Mouse (Mus musculus) layer of hippocampus, postnatal 10 days (tissue): ENCODE measurements at regions not wholly inside any gene's neighbourhood (a gene's known extent, or its start where the extent isn't known, plus 50 kb on each side); places are given as distances from the start of the nearest gene placed in this dataset.

Experiments used
- DNase-seq, 2 experiments: peaks; one replicate each; pipeline ENCODE4 v3.0.0; 2021; ENCODE audit warnings: low spot score in 2 of 2

DNA sequence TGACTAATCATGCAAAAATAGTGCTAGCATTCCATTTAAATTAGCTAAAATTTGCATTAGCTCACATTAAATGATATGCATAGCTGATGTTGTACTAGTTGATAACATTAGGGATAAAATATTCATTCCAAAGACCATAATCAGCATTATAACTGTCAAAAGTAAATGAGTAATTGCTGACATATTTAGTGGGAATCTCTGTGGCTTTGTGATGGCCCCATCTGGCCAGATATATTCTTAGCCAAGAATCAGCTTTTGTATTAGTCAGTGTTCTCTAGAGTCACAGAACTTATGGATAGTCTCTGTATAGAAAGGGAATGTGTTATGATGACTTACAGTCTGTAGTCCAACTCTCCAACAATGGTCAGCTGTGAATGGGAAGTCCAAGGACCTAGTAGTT lies 171.2 kb downstream of the Gria2 start:
- no peak for DNase-seq

GRCm38 (mm10) chr3:80610414-80610813 lies 192.2 kb downstream of the Gria2 start:
- no peak for DNase-seq

DNA sequence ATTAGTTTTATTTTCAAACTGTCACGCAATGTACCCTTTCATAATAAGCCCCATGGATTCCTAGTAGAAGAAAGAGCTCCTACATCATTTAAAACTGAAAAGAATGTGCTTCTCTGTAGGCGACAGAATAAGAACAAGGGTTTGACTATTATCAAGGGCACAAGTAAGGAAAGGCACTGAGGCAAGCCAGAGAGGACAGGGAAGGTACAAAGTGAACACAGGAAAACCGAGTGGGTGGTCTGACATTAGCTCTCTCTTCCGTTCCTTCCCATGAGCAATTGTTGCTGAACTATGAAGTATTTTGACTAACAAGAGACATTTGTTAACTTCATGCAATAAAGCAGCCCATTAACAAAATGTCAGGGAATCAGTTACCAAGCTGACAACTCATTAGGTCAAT lies 194.2 kb downstream of the Gria2 start:
- peak in 1 of 2 experiments; percentile 15 for DNase-seq

DNA sequence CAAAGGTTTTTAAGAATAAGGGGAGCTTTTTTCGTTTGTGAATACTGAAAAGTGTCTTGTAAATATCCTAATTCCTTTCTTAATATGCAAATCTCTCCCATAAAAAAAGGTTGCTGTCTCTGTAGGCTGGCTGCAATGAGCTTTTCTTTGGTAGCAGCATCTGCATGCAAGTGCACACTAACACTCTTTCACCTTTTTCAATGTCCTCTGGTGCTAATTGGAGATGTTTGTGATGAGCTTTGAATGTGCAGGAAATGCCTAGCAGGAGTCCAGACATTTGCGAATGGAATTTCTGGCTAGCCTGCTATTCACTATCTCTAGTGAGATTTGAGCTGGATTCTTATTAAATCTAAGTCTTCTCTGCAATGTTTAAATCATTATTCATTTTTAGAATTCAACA lies 194.8 kb downstream of the Gria2 start:
- peak in 1 of 2 experiments; percentile 17 for DNase-seq

DNA sequence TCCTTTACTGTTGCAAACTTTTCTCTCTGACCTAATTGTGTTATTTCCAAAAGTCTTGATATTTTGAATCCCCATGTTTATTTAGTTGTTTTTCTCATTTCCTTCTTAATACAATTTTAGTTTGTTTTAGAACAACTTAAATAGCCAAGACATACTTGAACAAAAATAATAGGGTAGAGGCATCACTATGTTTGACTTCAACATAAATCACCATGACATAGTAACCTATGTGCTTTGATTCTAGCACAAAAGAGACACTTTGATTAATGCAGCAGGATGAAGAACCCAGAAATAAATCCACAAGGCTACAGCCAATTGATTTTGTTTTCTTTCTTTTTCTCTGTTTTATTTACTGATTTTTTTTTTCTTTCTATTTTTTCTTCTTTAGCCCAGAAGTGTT lies 205.1 kb downstream of the Gria2 start:
- no peak for DNase-seq

DNA sequence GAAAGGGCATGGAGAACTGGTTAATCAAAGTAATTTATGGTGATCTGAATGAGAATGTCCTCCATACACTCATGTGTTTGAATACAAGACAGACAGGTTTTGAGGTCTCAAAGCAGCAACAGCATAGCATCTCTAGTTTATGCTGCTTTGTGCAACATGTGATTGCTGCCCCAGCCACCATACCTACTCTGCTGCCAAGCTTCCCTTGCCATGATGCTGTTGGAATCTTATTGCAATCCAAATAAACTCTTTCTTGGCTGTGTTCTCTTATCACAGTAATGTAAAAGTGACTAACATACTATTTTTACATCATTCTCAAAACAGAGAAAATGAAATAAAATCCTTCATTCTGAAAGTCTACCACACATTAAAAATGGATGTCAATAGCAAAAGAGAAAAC lies 235.1 kb downstream of the Gria2 start:
- DNase-seq, result no peak

DNA sequence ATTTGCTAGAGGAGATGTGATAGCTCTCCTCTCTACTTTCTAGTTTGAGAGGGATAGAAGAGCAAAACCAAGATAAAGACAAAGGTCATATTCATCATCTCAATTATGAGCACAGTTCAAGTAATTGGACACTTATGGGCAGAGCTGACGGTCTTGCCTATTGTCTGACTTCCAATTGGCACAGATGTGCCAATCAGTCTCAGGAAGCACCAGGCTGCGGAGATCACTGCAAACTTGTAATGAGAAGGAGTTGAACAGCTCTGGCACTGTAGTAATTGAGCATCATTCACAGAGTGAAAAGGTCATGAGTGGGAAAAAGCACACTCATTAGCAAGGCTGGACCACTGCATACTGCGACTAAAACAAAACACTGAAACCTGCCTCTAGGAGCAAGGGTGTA lies 236.4 kb downstream of the Gria2 start:
- no peak for DNase-seq

GRCm38 (mm10) chr3:80546151-80546695 lies 256.4 kb downstream of the Gria2 start:
- DNase-seq, result no peak

DNA sequence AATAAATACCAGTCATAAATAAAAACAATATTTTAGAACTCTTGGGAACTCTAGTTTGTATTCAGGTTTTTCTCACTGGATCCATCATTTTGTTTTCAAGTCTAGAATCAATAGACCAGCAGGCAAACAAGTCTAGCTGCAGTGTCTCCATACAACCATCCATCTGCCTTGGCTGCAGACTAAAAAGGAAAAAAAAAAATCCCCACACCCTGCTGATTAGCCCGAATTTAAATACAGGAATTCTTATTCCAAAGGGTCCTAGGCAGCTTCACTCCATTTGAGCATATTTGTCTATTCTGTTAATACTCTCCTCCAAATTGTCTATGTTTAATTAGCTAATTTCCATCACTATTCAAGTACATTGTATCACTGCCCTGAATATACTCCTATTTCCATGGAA lies 258.9 kb downstream of the Gria2 start:
- DNase-seq, result no peak

GRCm38 (mm10) chr3:80541382-80541781 lies 261.3 kb downstream of the Gria2 start:
- DNase-seq, result peak; percentile 26 to 37

DNA sequence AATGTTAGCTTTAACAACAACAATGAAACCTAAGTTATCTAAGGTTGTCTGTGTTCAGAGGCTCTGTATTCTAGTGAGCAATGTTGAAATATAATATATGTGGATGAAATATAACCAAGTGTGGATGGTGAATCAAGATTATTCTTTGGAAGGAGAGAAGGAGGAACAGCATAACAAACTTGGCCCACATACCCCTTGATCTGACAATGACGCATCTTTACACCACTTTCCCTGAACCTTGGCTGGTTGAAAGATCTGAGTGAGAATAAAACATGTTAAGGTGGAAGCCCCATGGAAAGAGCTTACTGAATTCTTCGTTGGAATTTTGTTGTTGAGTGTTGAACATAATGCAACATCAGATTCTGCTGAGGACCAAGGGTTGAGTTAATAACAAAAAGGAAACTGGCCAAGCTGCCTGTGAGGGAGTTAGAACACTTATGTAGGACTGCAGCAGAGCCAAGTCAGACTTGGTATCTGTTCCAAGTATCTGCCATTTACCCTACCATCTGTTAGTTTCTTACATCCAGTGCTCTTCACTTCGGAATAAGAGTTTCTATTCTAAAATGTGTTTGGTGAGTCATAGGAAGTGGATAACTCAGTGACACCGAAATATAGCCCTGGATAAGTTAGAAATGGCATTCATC lies 268.8 kb downstream of the Gria2 start:
- DNase-seq, result no peak

DNA sequence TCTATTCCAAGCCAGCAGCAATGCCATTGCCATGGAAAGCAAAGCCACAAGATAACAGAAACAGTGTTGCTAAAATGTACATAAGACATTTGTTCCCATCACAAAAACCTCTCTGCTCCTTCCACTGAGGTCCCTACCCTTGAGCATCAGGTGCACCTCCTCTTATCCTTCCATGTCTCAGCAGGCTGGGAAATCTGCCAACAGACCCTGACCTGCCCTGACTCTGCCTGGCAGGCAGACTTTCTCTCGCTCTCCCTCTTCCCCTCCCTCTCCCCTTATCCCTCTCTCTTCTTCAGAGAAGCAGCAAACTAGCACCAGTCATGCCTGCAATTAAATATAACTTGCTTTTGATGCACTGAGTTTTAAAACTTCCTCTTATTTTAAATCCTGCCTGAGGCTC lies 288.6 kb downstream of the Gria2 start:
- no peak for DNase-seq

DNA sequence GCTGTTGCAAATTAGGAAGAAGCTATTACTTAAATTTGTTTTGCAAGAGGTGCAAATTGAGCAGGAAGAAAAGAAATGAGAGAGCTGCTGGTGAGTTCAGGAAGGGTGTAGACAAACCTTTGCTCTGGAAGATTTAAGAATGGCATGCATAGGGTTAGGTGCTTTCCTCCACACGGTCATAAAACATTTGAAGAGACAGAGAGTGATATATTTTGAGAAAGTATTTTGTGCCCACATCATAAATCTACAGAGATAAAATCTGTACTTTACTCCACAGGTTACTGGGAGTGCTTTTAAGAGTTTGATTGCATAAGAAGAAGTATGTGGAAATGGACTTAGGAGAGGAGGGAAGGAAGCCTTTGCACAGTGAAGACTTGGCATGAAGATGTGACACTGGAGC lies 293.4 kb downstream of the Gria2 start:
- no peak for DNase-seq

DNA sequence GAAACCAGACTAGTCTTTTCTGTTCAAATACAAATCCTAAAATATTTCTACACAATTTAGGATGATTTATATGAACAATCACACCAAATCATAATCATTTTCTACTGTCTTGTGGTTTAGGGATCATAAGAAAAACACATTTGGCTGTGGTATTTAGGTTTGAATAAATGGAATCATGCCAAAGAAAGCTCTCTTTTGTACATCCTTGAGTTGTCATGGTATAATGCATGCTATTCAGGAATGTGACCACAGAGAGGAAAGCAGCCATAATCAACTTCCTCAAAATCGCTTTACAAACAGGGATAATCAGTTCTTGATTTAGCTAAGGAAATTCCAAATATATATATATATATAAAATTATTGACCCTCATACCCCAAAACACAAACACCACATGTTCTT lies 295.9 kb downstream of the Gria2 start:
- no peak for DNase-seq

GRCm38 (mm10) chr3:80501117-80501516 lies 301.5 kb downstream of the Gria2 start:
- DNase-seq, result no peak

GRCm38 (mm10) chr3:80496556-80496955 lies 306.1 kb downstream of the Gria2 start:
- DNase-seq, result no peak

DNA sequence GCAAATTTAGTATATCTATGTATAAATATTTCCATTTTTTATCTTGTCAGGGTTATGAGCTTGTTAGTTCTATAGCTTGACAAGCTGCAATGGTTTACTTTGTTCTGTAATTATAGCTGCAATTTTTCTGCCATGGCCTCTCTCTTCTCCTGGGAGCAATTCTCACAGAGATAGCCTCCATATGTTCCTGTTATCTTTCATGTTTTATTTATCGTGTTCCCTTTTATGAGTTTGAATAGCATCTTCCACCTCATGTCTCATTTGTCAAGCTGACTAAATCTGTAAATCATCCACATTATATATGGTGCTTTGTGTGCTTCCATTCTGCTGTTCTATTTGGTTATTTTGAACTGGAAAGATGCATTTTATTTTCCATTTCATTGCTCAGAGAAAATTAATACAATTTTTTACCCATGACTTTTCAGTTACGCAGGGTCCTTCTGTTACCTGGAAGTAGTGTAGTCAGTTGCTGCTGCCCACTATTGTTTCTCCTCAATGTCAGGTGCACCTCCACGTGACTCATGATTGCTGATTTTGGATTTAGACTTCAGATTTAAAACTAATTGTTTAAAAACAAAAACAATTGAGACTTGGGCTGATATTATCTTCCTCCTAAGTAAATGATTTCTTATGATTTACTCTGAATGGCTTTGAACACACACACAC lies 318.3 kb downstream of the Gria2 start:
- DNase-seq, result no peak

GRCm38 (mm10) chr3:80478676-80479075 lies 324.0 kb downstream of the Gria2 start:
- DNase-seq, result no peak

GRCm38 (mm10) chr3:80473686-80474085 lies 328.9 kb downstream of the Gria2 start:
- no peak for DNase-seq
